Mouse (Mus musculus): ENCODE measurements at regions not wholly inside any gene's neighbourhood (a gene's known extent, or its start where the extent isn't known, plus 50 kb on each side); places are given as distances from the start of the nearest gene placed in this dataset.

GRCm38 (mm10) chr2:180854349-180855004, 66.3 kb downstream of the Ythdf1 start:
- peak; percentile 43 to 48 for DNase-seq

DNA sequence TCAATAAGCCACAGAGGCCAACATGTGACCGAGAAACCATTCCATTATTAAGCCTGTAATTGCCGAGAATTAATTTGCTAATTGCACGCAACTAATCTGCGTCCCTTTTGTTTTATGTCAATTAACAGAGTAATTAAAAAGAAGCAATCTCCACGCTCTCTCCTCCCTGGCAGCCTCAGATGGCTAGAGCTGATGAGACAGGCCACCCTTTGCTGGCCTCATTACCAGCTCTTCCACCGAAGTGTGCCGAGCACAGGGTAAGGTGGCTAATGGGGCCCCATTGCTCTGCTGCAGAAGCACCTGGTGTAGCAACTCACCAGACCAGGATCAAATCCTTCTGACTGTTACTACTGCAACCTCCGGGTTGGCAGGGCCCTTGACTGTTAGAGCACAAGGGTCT, 70.8 kb upstream of the Bhlhe23 start:
- DNase-seq: no peak

- DNase-seq: no peak
Measured at GRCm38 (mm10) chr2:180845011-180845410, 68.3 kb upstream of the Bhlhe23 start.

DNA sequence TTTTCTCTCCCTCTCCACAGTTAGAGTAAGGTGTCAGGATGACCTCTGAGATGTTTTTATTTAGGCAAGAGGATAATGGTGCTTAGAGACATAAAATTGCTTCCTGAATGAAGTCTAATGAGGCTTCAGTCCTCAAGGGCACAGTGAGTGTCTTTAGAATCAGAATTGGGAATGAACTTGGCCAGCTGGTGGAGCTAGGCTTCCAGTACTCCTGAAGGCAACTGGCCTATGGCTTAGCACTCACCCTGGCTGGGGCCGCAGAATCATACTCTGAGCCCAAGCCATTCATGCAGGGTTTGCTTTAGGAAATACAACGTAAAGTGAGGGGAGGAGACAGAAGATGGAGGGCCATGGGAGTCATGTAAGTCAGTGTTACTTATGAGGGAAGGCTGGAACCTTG, 67.0 kb upstream of the Bhlhe23 start:
- peak; percentile 57 for DNase-seq

DNA sequence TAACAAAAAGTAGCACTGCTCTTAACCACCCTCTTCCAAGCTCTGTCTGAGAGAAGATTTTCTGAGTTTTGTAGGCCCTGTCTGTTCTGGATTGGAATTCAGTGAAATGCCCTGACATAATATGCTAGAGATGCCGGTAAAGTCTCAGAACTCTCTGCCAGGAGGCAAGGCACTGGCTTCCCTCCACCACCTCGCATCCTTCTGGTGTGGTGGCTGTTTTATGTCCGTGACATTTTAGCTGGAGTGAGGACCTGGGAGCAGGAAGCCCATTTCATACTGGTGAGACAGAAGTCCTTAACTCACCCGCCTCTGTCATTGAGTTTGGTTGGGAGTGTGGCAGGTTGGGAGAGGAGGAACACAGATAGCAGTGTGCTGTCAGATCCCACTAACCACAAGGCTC, 62.4 kb upstream of the Bhlhe23 start:
- DNase-seq: no peak

- peak; percentile 61 to 63 for DNase-seq
Measured at GRCm38 (mm10) chr2:180837996-180838395, 61.3 kb upstream of the Bhlhe23 start.

DNA sequence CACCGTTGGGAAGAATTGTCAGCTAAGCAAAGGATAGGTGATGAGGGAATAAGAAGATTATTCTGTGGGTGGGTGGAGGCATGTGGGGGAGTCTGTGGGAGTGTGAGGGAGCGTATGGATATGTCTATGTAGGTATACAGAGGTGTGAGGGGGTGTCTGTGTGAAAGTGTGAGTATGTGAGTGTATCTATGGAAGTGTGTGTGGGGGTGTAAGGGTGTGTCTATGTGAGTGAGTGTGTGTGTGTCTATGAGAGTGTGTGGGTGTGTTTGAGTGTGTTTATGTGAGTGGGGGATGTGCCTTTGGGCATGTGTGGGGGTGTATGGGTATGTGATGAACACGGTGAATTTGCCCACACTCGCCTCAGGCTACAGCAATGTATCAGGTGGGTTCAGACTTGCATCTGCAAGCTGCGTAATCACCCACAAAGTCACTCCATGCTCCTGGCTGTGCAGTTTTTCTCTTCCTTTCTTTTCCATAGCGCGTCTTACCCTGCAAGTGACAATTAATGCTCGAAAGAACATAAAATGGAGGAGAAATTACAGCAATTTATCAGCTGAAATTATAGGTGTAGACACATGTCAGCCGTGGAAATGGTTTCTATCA, 60.7 kb upstream of the Bhlhe23 start:
- DNase-seq: no peak

GRCm38 (mm10) chr2:180835936-180836602, 59.4 kb upstream of the Bhlhe23 start:
- DNase-seq: peak; percentile 79 to 83

DNA sequence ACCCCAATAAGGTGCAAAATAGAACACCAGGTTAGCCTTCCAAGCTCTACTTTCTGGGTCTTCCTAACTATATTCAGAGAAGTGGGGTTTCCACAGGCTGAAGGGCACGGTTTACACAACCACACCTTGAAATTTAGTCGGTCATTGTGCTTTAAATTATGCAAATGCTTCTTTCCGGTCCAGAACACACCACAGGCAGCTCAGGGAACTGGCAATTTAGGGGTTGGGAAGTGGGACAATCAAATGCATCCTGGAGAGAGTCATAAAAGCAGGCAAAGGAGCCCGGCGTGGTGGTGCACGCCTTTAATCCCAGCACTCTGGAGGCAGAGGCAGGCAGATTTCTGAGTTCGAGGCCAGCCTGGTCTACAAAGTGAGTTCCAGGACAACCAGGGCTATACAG, 56.0 kb upstream of the Bhlhe23 start:
- no peak for DNase-seq

GRCm38 (mm10) chr2:180830607-180831006, 53.9 kb upstream of the Bhlhe23 start:
- DNase-seq: no peak

- peak in 1 of 2 experiments; percentile 48 for DNase-seq
Measured at GRCm38 (mm10) chr2:180828086-180828485, 51.4 kb upstream of the Bhlhe23 start.

DNA sequence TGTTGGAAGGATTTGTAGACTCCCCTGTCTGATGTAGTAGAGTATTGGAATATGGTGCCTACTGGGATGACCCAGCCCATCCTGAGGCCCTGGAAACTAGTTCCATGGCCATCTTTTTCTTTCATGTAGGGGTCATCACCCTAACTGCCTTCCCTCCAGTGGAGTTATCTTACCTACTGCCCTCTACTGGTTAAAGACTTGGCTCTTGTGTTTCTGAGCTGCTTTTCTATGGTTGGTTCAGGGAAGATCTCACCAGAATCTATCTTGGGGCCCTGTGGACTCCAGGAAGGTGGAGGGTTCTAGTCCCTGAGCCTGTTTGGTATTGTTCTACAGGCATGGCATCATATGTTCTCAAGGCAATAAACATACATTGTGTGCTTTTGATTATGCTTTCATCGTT, 50.0 kb upstream of the Bhlhe23 start:
- DNase-seq: no peak
